Mouse (Mus musculus) skeletal muscle tissue, adult 2 months (tissue): ENCODE data around the gene Grk5.

Experiments
- DNase-seq: peaks from one replicate; pipeline ENCODE4 v3.0.0-alpha.2; 2012; ENCODE audit warnings: low read depth, low spot score

The Grk5 gene

GRCm38 (mm10) chr19:60973508-60973907 lies 84.0 kb downstream of the Grk5 start:
- no peak for DNase-seq

DNA sequence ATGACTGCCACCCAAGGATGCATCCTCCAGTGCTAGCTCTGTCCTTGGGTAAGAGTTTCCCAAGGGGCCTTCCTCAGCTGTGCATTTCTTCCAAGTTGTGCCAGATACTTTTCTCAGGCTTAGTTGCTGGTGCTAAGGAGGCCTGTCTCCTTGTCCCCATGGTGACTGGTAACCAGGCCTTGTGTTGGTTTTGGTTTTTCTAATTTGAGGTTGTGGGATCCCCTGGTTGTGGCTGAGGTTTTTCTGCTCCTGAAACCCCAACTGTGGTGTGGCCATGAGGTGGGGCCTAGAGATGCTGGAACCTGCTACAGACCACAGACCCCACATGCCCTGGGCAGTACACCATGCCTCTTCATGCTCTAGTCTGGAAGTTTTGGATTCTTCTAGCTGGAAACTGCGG lies 90.0 kb downstream of the Grk5 start:
- no peak for DNase-seq

GRCm38 (mm10) chr19:60981391-60981790 lies 91.8 kb downstream of the Grk5 start:
- DNase-seq: no peak

DNA sequence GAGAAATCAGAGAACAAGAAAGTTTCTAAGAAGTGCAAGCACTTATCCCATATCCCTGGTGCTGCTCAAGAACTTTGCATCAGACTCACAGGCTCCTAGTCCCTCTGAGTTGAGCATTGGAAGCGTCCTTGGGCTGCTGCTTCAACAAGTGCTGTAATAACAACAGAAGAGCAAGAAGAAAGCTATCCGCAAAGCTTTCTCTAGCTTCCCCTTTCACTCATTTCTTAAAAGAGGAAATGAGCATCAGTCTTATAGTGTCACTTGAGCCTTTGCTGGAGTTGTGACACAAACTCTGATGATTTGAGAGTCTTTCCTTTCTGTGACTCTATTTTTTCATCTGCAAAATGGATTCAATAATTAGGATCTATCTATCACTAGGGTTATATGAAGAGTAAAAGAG lies 92.3 kb downstream of the Grk5 start:
- DNase-seq: no peak

DNA sequence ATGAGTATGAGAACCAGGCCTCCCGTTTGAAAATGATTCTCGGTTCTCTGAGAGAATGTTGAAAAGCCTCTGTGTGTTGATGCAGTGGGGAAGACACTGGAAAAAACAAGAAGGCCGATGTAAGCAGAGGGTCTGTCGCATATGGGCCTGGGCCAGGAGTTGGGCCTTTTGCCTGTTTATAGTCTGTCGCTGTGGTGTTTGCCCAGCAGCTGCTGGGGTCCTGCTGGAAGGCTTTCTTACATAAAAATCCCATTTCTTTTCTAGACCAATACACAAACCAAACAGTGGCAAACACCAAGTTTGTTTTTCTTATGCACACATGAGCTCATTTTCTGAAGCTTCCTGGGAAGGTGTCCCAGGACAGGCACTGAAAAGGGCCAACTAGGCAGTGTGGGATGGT lies 100.2 kb downstream of the Grk5 start:
- no peak for DNase-seq

GRCm38 (mm10) chr19:60994214-60994613 lies 104.7 kb downstream of the Grk5 start:
- no peak for DNase-seq

GRCm38 (mm10) chr19:60994845-60995244 lies 105.3 kb downstream of the Grk5 start:
- DNase-seq: no peak

DNA sequence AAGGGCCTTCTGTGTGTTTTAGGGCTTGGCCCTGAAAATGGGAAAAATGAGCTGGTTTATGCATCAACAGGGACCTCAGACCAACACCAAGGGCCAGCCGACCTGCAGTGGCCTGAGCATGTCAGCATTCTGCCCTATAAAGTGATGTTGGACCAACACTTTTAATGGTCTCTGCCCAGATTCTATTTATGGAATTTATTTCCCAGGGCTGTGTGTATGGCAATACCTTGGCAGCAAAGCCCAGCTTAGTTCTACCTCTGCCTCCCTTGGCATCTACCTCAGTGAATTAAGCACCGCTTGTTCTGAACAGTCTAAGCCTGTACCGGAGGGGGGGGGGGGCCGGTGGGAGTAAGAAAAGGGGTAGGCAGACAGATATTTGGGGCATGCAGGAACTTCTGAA lies 108.2 kb downstream of the Grk5 start:
- peak; percentile 40 for DNase-seq

DNA sequence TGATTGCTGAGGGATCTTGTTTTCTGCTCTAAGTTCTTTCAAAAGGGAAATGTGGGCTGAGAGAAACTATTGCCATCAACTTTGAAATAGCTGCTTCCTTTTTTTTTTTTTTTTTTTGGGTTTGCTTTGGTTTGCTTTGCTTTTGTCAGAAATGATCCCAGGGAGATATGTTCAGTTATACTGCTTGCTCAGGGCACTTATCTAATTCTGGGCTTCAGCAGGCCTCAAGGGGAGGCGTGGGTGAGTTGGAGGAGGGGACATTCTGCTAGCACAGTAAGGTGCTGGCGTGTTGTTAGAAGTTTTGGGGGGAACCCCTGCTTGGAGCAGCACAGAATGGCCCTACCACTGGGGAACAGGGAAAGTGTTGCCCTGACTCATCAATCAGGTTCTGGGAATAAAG lies 110.1 kb downstream of the Grk5 start:
- DNase-seq: no peak

DNA sequence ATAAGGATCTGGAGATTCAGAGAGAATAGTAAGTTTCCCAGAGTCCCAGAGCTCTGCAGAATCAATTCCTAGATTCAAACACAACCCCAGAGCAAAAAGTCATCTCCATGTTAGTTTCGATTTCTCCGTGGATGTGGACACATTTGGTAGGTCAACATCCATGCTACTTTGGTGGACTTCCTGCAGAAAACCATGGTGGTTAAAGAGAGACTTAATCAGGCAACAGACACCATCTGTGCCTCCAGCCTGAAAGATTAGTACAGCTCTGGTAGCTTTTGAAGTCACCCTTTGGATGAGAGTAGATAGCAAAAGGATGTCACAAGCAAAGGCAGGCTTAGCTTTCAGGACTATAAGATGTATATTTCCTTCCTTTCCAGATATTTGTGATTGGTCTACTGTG lies 111.4 kb downstream of the Grk5 start:
- DNase-seq: no peak

DNA sequence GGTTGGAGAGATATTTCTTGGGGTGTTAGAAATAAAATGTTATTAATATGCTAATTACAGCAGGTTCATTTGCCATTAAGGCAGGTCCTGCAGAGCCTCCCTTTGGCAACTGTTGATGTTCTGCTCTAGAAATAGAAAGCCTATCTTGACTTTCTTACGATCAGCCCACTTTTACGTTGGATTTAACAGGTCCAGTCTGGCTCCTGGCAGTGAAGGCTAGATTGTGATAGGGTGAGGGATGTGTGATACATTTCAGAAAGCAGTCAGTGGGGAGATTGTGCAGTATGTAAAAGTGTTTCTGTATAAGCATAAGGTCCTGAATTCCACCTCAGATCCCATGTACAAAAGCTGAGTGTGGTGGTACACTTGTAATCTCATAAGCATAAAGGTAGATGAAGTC lies 119.7 kb downstream of the Grk5 start:
- no peak for DNase-seq

DNA sequence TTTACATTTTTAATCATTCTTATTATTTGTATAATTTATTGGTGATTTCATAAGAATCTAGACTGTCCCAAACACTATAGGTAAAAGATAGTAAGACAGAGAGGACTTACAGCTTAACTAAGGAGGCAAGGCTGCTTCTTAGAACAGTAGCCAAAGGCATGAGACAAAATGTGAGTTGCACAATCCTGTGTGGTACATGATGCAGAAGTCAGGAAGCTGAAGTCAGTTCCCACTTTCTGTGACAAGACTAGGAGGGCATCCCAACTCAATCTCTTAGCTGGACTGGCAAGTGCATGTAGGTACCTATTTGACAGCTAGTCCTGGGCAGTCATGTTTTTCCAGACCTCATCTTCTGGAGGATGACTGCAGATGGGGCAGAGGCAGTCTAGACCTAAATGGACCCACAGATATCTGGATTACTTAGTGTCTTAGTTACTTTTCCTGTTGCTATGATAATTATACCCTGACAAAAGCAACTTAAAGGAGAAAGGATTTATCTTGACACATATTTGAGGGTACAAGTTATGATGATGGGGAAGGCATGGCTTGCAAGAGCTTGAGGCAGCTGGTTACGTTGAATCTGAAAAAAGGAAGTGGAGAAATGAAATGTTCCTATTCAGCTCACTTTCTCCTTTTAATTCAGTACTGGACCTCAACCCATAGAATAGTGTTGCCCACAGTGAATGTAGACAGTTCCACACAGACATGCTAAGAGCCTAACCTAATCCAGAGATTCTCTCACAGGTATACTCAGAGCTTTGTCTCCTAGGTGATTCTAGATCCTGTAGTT lies 128.1 kb downstream of the Grk5 start:
- DNase-seq: no peak

DNA sequence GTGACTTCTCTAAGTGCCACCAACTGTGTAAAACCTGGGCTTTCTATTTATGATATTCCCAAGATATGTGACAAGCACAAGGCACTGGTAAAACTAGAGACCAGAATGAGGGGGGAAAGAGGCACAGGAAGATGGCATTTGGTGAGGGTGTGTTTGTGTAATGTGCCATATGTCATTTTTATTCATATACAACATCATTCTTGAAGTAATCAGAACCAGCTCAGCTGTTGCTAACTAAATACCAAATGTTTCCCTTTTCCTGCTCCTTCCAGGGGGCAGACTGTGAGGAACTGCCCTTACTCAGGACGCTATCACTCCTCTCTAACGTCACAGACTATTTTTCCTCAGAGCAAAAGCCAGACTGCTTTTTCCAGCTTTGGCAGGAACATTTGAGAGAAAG lies 132.0 kb downstream of the Grk5 start:
- DNase-seq: no peak

- DNase-seq: no peak
Observed at GRCm38 (mm10) chr19:61021939-61022566, 132.5 kb downstream of the Grk5 start.

DNA sequence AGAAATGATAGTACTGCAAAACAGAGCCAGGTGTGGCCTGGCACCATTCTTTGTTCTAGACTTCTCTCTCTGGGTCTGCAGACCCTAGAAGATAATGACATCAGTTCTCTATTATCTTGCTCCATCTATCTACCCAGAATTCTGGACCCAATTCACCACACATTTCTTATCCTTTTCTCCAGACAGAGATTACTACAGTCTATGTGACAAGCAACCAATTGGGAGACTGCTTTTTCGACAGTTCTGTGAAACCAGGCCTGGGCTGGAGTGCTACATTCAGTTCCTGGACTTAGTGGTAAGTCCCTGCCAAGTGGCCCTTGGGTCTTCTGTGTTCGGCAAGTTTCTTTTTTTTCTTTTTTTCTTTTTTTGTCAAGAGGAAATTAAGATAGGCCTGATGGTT lies 142.0 kb downstream of the Grk5 start:
- DNase-seq: no peak

DNA sequence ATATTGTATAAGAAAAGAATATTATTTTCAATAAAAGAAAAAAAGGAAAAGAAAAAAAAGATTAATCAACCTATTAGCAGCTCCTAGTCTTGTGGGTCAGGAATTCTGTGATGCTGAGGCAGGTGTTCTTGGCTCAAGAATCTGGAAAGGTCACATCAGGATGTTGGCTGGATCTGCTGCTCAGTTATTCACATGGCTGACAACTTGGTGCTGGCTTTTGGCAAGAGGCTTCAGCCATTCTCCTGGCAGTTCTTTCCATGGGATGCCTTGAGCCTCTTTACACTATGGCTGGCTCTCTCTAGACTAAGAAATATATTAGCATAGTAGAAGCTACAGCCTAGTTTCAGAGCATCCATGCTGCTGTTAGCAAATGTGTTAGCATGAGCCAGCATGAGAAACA lies 149.6 kb downstream of the Grk5 start:
- no peak for DNase-seq

DNA sequence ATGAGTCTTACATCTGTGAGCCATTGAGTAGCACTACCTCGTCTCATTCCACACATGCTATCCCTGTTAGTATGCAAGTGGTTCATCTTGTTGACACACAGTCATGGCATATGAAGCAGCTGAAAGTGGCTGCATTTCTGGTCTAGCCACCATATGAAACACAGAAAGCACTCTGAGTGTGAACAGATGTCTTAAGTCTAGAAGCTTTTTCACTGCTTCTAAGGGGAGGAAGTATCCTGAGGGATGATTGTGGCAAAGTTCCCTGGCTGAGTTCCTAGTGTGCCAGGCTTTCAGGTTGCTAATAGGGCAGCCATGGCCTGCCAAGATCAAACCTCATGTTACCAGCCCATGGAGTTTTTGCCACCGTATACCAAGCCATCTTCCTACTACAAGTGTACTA lies 159.1 kb downstream of the Grk5 start:
- no peak for DNase-seq

- DNase-seq: peak; percentile 39
Observed at GRCm38 (mm10) chr19:61049413-61049812, 159.9 kb downstream of the Grk5 start.

GRCm38 (mm10) chr19:61051151-61051550 lies 161.6 kb downstream of the Grk5 start:
- no peak for DNase-seq

DNA sequence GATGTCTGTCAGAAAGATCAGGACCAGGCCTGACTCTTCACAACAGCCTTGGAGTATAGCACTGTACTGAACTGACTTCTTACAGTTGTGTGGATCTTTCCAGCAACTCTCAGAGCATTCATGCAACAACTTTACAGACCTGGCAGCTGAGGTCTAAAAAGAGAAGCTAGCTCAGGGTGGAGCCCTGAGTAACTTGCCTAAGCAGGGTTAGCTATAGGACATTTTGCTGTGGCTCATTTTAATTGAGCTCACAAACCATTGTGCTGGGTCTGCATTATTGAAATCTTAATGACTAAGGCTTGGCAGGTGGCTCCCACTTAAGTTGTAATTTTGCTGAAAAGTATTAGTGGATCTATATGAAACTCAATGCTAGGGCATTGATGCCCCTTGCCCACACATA lies 162.5 kb downstream of the Grk5 start:
- DNase-seq: no peak

GRCm38 (mm10) chr19:61052786-61053185 lies 163.2 kb downstream of the Grk5 start:
- no peak for DNase-seq

- no peak for DNase-seq
Observed at GRCm38 (mm10) chr19:61056783-61057410, 167.3 kb downstream of the Grk5 start.

DNA sequence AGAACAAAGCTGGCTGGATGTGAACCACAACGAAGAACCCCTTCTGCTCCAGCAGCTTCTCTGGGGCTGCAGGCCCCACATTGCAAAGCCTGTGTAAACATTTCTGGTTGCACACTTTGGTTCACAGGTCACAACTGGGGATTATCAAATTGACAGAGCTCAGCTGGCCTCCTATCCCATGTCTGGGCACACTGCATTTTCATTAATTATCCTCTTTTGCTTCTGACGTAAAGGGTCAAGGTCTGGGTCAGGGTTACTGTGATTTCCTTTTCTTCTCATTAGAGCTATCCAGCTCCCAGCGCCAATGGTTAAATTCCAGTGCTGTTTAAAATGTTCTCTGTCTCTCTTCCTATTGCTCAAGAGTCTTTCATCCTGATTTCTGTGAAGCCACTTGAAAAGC lies 168.0 kb downstream of the Grk5 start:
- DNase-seq: no peak
